Comparison of ENCODE assay signal across 10 mouse cellular contexts in the genomic region with DNA sequence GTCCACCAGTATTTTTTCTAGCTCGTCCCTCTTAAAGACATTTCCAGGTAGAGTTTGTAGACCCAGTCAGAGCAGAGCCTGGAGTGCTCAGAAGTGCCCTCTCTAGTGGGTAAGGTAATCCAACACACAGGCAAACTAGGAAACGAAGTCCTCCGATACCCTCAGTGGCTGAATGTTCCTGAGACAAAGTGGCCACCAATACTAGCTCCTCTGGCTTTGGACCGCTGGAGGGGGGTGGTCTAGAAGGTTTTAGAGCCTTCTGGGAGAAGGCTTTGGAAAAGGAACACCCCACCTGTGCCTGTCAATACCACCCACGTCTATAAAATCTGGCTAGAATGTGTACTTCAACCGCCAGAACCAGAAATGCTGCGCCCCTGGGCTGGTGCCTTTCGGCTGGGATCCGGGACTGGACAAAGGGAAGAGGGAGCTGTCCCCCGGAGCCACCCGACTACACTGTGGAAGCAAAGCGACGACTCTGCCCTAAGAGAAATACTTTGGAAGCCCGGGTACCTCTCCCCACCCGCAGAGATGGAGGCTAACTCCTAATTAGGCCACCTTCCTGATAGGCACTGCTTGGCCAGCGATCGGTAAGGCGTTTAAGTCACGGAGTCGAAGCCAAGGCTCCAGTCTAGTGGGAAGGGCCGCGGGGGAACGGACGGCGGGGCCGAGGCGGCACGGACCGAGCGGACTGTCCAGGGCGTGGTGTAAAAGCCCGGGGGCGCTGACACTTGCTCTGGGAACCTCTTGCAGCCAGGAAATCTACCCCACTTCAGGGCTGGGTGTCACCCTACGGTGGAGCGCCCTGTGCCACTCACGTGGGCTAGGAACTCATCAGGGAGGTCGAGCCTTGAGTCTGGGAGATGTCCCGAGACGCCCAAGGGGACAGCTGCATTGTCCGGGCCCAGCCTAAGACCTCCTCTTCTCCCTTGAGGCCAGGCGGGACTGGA. TPM values are rescaled to one million over a fixed set of nuclear protein-coding genes. Genes with fewer than 3 reads are reported as not detected.
DNase-seq lines count a peak whose midpoint lies in the region; ATAC-seq and TF ChIP-seq lines count a peak whose summit lies in the region.
"Had no signal": no experiment of that assay in that cellular context is flagged by ENCODE, and none has a peak within 500 bp of the region (broad histone marks: within the 10 kb centered on the region; RNA-seq: fewer than 3 reads in every experiment).

No protein-coding gene starts in this region.

- no peak overlapping the region for H3K27ac ChIP-seq in ES-E14 (ENCODE audit: insufficient read depth, low read depth, low read length, poor library complexity, severe bottlenecking)
- H3K27ac ChIP-seq in embryonic facial prominence, embryonic 11.5 days (replicated peaks; ENCODE audit: low read depth, low read length): peak overlapping the region; percentile 57
- H3K27ac ChIP-seq in limb, embryonic 10.5 days: peak overlapping the region; percentile 75
- H3K27ac ChIP-seq: layer of hippocampus, adult 2 months had no signal

- H3K27me3 ChIP-seq in embryonic facial prominence, embryonic 11.5 days (ENCODE audit: control insufficient read depth, insufficient read depth, low read length): peaks cover 3% of the 10 kb centered on the region; the same call in 1 of the 2 replicates
- peaks cover 99% of the 10 kb centered on the region for H3K27me3 ChIP-seq in limb, embryonic 10.5 days (ENCODE audit: low read depth, poor library complexity, severe bottlenecking)

- H3K9ac ChIP-seq in ES-E14 (ENCODE audit: insufficient read depth, low read depth, low read length, poor library complexity, severe bottlenecking): no peak overlapping the region
- H3K9ac ChIP-seq in embryonic facial prominence, embryonic 11.5 days (replicated peaks; ENCODE audit: low read length): peak overlapping the region; percentile 69

- peaks cover 0 to 19% of the 10 kb centered on the region in 2 experiments; a peak in 2 of 4 replicates for H3K4me1 ChIP-seq in ES-E14 (ENCODE audit: control insufficient read depth in 2 of 2, insufficient read depth in 2 of 2, low read length in 2 of 2, poor library complexity in 1 of 2)
- H3K4me1 ChIP-seq in embryonic facial prominence, embryonic 11.5 days (ENCODE audit: control insufficient read depth, insufficient read depth, low read length): peaks cover 7% of the 10 kb centered on the region; the same call in 1 of the 2 replicates
- peaks cover 69% of the 10 kb centered on the region for H3K4me1 ChIP-seq in limb, embryonic 10.5 days

- no peaks in the 10 kb centered on the region; the same call in 1 of the 2 replicates for H3K36me3 ChIP-seq in ES-E14 (ENCODE audit: control insufficient read depth, insufficient read depth, low read length, poor library complexity, severe bottlenecking)
- H3K36me3 ChIP-seq in embryonic facial prominence, embryonic 11.5 days (replicated peaks; ENCODE audit: control insufficient read depth, insufficient read depth, low read depth, low read length): no peaks in the 10 kb centered on the region
- H3K36me3 ChIP-seq in limb, embryonic 10.5 days: peaks cover 14% of the 10 kb centered on the region; the same call in 1 of the 2 replicates

- in situ Hi-C loops in ES-E14 (cut with MboI; ENCODE audit: low sequenced_read_pairs in 2 of 2, unreplicated experiment in 2 of 2): loop anchor here (25.0 kb wide), 2 partner anchors 423 to 498 kb away; a partner anchor contains a TSS

- H3K4me2 ChIP-seq in embryonic facial prominence, embryonic 11.5 days (ENCODE audit: low read depth, low read length): peak overlapping the region; percentile 68

- 0 out of 2 replicates have a peak, but pooled peaks have one; percentile 22 for ATAC-seq in embryonic facial prominence, embryonic 11.5 days (replicated peaks; ENCODE audit: insufficient number of reproducible peaks, low FRiP score, low TSS enrichment, low read depth)

- H3K9me3 ChIP-seq in ES-E14 (ENCODE audit: control insufficient read depth, insufficient read depth, low read depth, low read length): no peaks in the 10 kb centered on the region
- no peaks in the 10 kb centered on the region for H3K9me3 ChIP-seq in embryonic facial prominence, embryonic 11.5 days (replicated peaks; ENCODE audit: control insufficient read depth, low read length)
- no peaks in the 10 kb centered on the region for H3K9me3 ChIP-seq in limb, embryonic 10.5 days (replicated peaks)

- peak; percentile 12 to 32 for DNase-seq in kidney, postnatal 4 days
- DNase-seq in kidney, postnatal 10 days: no peak
- DNase-seq in ES-E14 (ENCODE audit: low read depth, low spot score): no peak
- DNase-seq in embryonic facial prominence, embryonic 11.5 days (ENCODE audit: low spot score): peak; percentile 53
- peak; percentile 68 for DNase-seq in limb, embryonic 10.5 days (ENCODE audit: low spot score)
- no peak for DNase-seq in testis, postnatal 14 days (ENCODE audit: low spot score)
- DNase-seq in adrenal gland, postnatal 10 days: no peak
- DNase-seq: cerebellum, adult 18-20 months had no signal

- H3K4me3 ChIP-seq in ES-E14 (ENCODE audit: insufficient read depth in 1 of 2, low read depth in 1 of 2, low read length in 2 of 2, poor library complexity in 1 of 2, severe bottlenecking in 1 of 2): peak overlapping the region; percentile 35; a peak in 3 of 4 replicates
- H3K4me3 ChIP-seq in embryonic facial prominence, embryonic 11.5 days (ENCODE audit: low read depth, low read length): peak overlapping the region; percentile 37
- H3K4me3 ChIP-seq in limb, embryonic 10.5 days: peak overlapping the region; percentile 67
- H3K4me3 ChIP-seq: layer of hippocampus, adult 2 months had no signal

- 3% methylated on average over 41 of the region's 41 CpGs for WGBS in embryonic facial prominence, embryonic 11.5 days
- under 1% methylated on average over 41 of the region's 41 CpGs for WGBS in limb, embryonic 10.5 days

TF ChIP-seq in ES-E14, 5 proteins besides CTCF, POLR2A, EP300 and RAD21:
- TF ChIP-seq MAFK (IDR thresholded peaks at IDR 0.05; ENCODE audit: insufficient read depth, low read depth, low read length): no peak

RNA-seq across cellular contexts. Expression of a gene that starts 14.4 kb away (rescaled TPM):
- 2.2 and 2.9 TPM in 2 replicates for total RNA-seq in ES-E14 (2012; rRNA removed)
- polyA plus RNA-seq in embryonic facial prominence, embryonic 11.5 days (2014; fragmentation: Nextera tagmentation; extraction: Ambion mirVana): 62.4 and 64.4 TPM in 2 replicates
- 18.0 and 32.6 TPM in 2 replicates for polyA plus RNA-seq in limb, embryonic 10.5 days (2016; fragmentation: Nextera tagmentation; extraction: Ambion mirVana)
- total RNA-seq in adrenal gland, postnatal 10 days (2021): 10 to 100 TPM in 1 of 2 experiments, 1 to 10 TPM in 1; 7.1 to 12.8 TPM
- polyA plus RNA-seq: small intestine, adult 2 months had no signal

Comparison
In these comparisons a context has a peak if more than half of its experiments do, and no peak if none do; other contexts are left out.
1. DNase-seq: peak in kidney, postnatal 4 days (2 of 2), embryonic facial prominence, embryonic 11.5 days (single experiment) and limb, embryonic 10.5 days (single experiment); none in kidney, postnatal 10 days (single experiment), ES-E14 (single experiment), testis, postnatal 14 days (single experiment) and adrenal gland, postnatal 10 days (single experiment).
2. Peak in every context shown above with its lines, with median percentiles within 50 percentile points of each other: H3K4me3 ChIP-seq.